Mouse (Mus musculus): ENCODE results near the gene Wdr45. TPM values are rescaled to one million over a fixed set of nuclear protein-coding genes. Genes with fewer than 3 reads are reported as not detected.
"Not testable (repeated sequence)": the region's sequence is repeated elsewhere in the genome, so short reads cannot be mapped to it uniquely, and the experiment has no call there.

The Wdr45 gene
- polyA plus RNA-seq, 1 experiment from 2014 or later, result 20.8 TPM

- Histone ChIP-seq H3K36me3 (no peaks in the 10 kb centered on the region), H3K4me1 (peaks cover 6% of the 10 kb centered on the region; the same call in 1 of the 2 replicates), H3K9me3 (replicated peaks) (no peaks in the 10 kb centered on the region), H3K4me3 (peak within 1 kb of the TSS; percentile 69), H3K27me3 (ENCODE audit: low read depth, poor library complexity, severe bottlenecking) (no peaks in the 10 kb centered on the region), H3K27ac (peak within 1 kb of the TSS; percentile 86)
- peak; percentile 84 for DNase-seq (ENCODE audit: low spot score)
- WGBS, result 7% methylated on average over 49 of the region's 56 CpGs
Observed at GRCm38 (mm10) chrX:7750432-7751116, 36.4 kb downstream of the Wdr45 start, which contains the start of gene Ccdc120. TSS of gene Ccdc120 (minus strand) at chrX:7750905.

- H3K36me3 ChIP-seq; H3K27me3 ChIP-seq (ENCODE audit: low read depth, poor library complexity, severe bottlenecking); H3K27ac ChIP-seq; H3K4me1 ChIP-seq; H3K9me3 ChIP-seq (replicated peaks); H3K4me3 ChIP-seq; DNase-seq (ENCODE audit: low spot score): not testable (repeated sequence)
- 15% methylated on average over 3 of the region's 3 CpGs for WGBS
Observed at GRCm38 (mm10) chrX:7753627-7754026, 39.5 kb downstream of the Wdr45 start.

GRCm38 (mm10) chrX:7762137-7762920, 48.2 kb downstream of the Wdr45 start, which contains the start of gene Tfe3:
TSS of gene Tfe3 (plus strand) at chrX:7762560.
- H3K9me3 ChIP-seq (replicated peaks), result no peaks in the 10 kb centered on the region
- H3K36me3 ChIP-seq, result peaks cover 10% of the 10 kb centered on the region
- WGBS, result 10% methylated on average over 38 of the region's 38 CpGs
- H3K27me3 ChIP-seq (ENCODE audit: low read depth, poor library complexity, severe bottlenecking), result no peaks in the 10 kb centered on the region
- peak; percentile 82 for DNase-seq (ENCODE audit: low spot score)
- peak within 1 kb of the TSS; percentile 71 for H3K4me3 ChIP-seq
- peak within 1 kb of the TSS; percentile 82 for H3K27ac ChIP-seq
- H3K4me1 ChIP-seq, result peaks cover 22% of the 10 kb centered on the region

- Histone ChIP-seq H3K36me3 (peaks cover 16% of the 10 kb centered on the region), H3K4me1 (peaks cover 22% of the 10 kb centered on the region), H3K27ac (peak overlapping the region; percentile 82), H3K9me3 (replicated peaks) (no peaks in the 10 kb centered on the region), H3K4me3 (peak overlapping the region; percentile 71), H3K27me3 (ENCODE audit: low read depth, poor library complexity, severe bottlenecking) (no peaks in the 10 kb centered on the region)
- peak; percentile 35 for DNase-seq (ENCODE audit: low spot score)
- 18% methylated on average over 20 of the region's 21 CpGs for WGBS
Observed at GRCm38 (mm10) chrX:7762921-7763197, 48.7 kb downstream of the Wdr45 start.

GRCm38 (mm10) chrX:7763631-7764393, 49.7 kb downstream of the Wdr45 start:
- H3K27me3 ChIP-seq (ENCODE audit: low read depth, poor library complexity, severe bottlenecking), result no peaks in the 10 kb centered on the region
- DNase-seq (ENCODE audit: low spot score), result peak; percentile 46
- 14% methylated on average over 22 of the region's 22 CpGs for WGBS
- no peaks in the 10 kb centered on the region for H3K9me3 ChIP-seq (replicated peaks)
- peak overlapping the region; percentile 71 for H3K4me3 ChIP-seq
- no peak overlapping the region for H3K27ac ChIP-seq
- H3K36me3 ChIP-seq, result peaks cover 25% of the 10 kb centered on the region
- peaks cover 22% of the 10 kb centered on the region for H3K4me1 ChIP-seq

- H3K27me3 ChIP-seq (ENCODE audit: low read depth, poor library complexity, severe bottlenecking), result no peaks in the 10 kb centered on the region
- WGBS, result 23% methylated on average over 9 of the region's 9 CpGs
- DNase-seq (ENCODE audit: low spot score), result no peak
- no peak overlapping the region for H3K27ac ChIP-seq
- no peaks in the 10 kb centered on the region for H3K9me3 ChIP-seq (replicated peaks)
- H3K4me1 ChIP-seq, result peaks cover 22% of the 10 kb centered on the region
- H3K4me3 ChIP-seq, result peak overlapping the region; percentile 71
- peaks cover 34% of the 10 kb centered on the region for H3K36me3 ChIP-seq
Observed at GRCm38 (mm10) chrX:7764657-7765280, 50.6 kb downstream of the Wdr45 start.

- WGBS, result 25% methylated on average over 12 of the region's 13 CpGs
- DNase-seq (ENCODE audit: low spot score), result no peak
- H3K27me3 ChIP-seq (ENCODE audit: low read depth, poor library complexity, severe bottlenecking), result no peaks in the 10 kb centered on the region
- peaks cover 39% of the 10 kb centered on the region for H3K36me3 ChIP-seq
- H3K9me3 ChIP-seq (replicated peaks), result no peaks in the 10 kb centered on the region
- peak overlapping the region; percentile 71 for H3K4me3 ChIP-seq
- H3K27ac ChIP-seq, result no peak overlapping the region
- H3K4me1 ChIP-seq, result peaks cover 22% of the 10 kb centered on the region
Observed at GRCm38 (mm10) chrX:7765281-7765670, 51.1 kb downstream of the Wdr45 start.

GRCm38 (mm10) chrX:7765764-7766163, 51.6 kb downstream of the Wdr45 start:
- DNase-seq (ENCODE audit: low spot score), result peak; percentile 35
- no peaks in the 10 kb centered on the region for H3K9me3 ChIP-seq (replicated peaks)
- H3K27ac ChIP-seq, result no peak overlapping the region
- peaks cover 22% of the 10 kb centered on the region for H3K4me1 ChIP-seq
- peak overlapping the region; percentile 71 for H3K4me3 ChIP-seq
- H3K27me3 ChIP-seq (ENCODE audit: low read depth, poor library complexity, severe bottlenecking), result no peaks in the 10 kb centered on the region
- 10% methylated on average over 11 of the region's 11 CpGs for WGBS
- H3K36me3 ChIP-seq, result peaks cover 44% of the 10 kb centered on the region

GRCm38 (mm10) chrX:7769302-7770017, 55.3 kb downstream of the Wdr45 start:
- Histone ChIP-seq H3K27me3 (ENCODE audit: low read depth, poor library complexity, severe bottlenecking) (no peaks in the 10 kb centered on the region), H3K4me3 (no peak overlapping the region), H3K27ac (no peak overlapping the region), H3K4me1 (peaks cover 15% of the 10 kb centered on the region), H3K36me3 (peaks cover 77% of the 10 kb centered on the region), H3K9me3 (replicated peaks) (no peaks in the 10 kb centered on the region)
- no peak for DNase-seq (ENCODE audit: low spot score)
- 94% methylated on average over 7 of the region's 7 CpGs for WGBS

GRCm38 (mm10) chrX:7772766-7773165, 58.6 kb downstream of the Wdr45 start:
- H3K27me3 ChIP-seq (ENCODE audit: low read depth, poor library complexity, severe bottlenecking), result no peaks in the 10 kb centered on the region
- DNase-seq (ENCODE audit: low spot score), result no peak
- no peaks in the 10 kb centered on the region for H3K9me3 ChIP-seq (replicated peaks)
- no peak overlapping the region for H3K27ac ChIP-seq
- H3K4me3 ChIP-seq, result no peak overlapping the region
- no peaks in the 10 kb centered on the region for H3K4me1 ChIP-seq
- peaks cover 65% of the 10 kb centered on the region for H3K36me3 ChIP-seq
- WGBS, result 43% methylated on average over 2 of the region's 2 CpGs

- Histone ChIP-seq H3K4me3 (no peak overlapping the region), H3K27me3 (ENCODE audit: low read depth, poor library complexity, severe bottlenecking) (no peaks in the 10 kb centered on the region), H3K4me1 (no peaks in the 10 kb centered on the region), H3K27ac (no peak overlapping the region), H3K9me3 (replicated peaks) (no peaks in the 10 kb centered on the region), H3K36me3 (peaks cover 37% of the 10 kb centered on the region)
- WGBS, result 82% methylated on average over 9 of the region's 9 CpGs
- no peak for DNase-seq (ENCODE audit: low spot score)
Observed at GRCm38 (mm10) chrX:7775501-7776205, 61.5 kb downstream of the Wdr45 start.
